Mouse (Mus musculus) CD4-positive naive resting alpha-beta T cell, adult 76 days (primary cell): ENCODE results near the gene Tmod2. TPM values are rescaled to one million over a fixed set of nuclear protein-coding genes. Genes with fewer than 3 reads are reported as not detected.

ENCODE experiments used
- total RNA-seq: library from RNA; stranded (reverse); gene quantifications from one replicate; pipeline ENCODE4 v1.2.4, GENCODE M21; 2023

The Tmod2 gene
- total RNA-seq = 0.15 TPM

GRCm38 (mm10) chr9:75610571-75611493 lies at the start of gene Tmod2:
TSS of gene Tmod2 (minus strand) at chr9:75611325.

GRCm38 (mm10) chr9:75625556-75626307 lies 14.6 kb upstream of the Tmod2 start, which contains the start of gene Lysmd2:
TSS of gene Lysmd2 (plus strand) at chr9:75625741.

GRCm38 (mm10) chr9:75559512-75560012 lies 51.6 kb downstream of the Tmod2 start, which contains the start of gene Tmod3:
TSS of gene Tmod3 (minus strand) at chr9:75559657.

Other genes with a start within 250 kb of the Tmod2 start
- 85.2 TPM for gene Mapk6, start 201.3 kb downstream of the Tmod2 start, total RNA-seq
- 25.0 TPM for gene Leo1, start 169.8 kb downstream of the Tmod2 start, total RNA-seq
- 148 TPM for gene Tmod3, start 51.7 kb downstream of the Tmod2 start, total RNA-seq
- 3.0 TPM for gene Lysmd2, start 14.4 kb upstream of the Tmod2 start, total RNA-seq
- not detected for gene Scg3, start 72.7 kb upstream of the Tmod2 start, total RNA-seq
- not detected for gene Bmp5, start 164.0 kb upstream of the Tmod2 start, total RNA-seq